Mouse (Mus musculus) kidney, postnatal 25 days (tissue): ENCODE measurements at regions not wholly inside any gene's neighbourhood (a gene's known extent, or its start where the extent isn't known, plus 50 kb on each side); places are given as distances from the start of the nearest gene placed in this dataset.

Experiments
- DNase-seq, 2 experiments: peaks; one replicate each; pipeline ENCODE4 v3.0.0; 2021; ENCODE audit warnings: mixed read lengths in 2 of 2

DNA sequence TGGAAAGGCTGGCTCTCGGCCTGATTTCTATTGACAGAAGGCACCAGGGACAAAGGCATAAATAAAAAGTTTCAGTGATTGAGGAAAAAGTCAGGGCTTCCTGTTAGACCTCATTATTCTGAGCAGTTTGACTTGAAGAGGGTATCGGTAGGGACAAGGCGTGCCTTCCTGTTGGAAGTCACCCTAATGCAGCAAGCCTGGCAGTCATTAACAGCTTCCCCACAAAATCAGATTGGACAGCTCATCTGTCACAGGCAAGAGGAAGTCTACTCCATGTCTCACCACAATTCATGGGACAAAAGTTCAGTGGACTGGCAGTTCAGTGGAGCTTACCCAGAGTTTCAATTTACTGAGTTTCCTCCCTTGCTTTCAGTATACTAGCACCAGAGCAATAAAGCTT is 715.5 kb downstream of the Fam181b start:
- DNase-seq, result peak in 1 of 2 experiments; percentile 34

DNA sequence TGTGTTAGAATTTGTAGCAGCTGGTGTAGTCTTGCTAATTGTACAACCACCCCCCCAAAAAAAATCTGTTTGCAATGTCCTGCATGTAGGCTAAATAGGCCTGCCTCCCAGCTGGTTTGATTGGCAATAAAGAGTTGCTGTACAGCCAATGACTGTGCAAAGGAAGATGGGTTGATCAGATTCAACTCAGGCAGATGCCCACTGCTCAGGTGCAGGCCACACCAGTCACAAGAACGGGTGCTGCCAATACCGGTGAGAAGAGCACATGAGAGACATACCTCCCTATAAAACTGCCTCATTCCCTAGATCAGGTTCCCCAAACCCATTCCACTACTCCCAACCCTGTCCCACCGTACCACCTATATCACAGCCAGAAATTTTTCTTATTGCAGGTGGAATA is 756.0 kb downstream of the Fam181b start:
- DNase-seq, result no peak

DNA sequence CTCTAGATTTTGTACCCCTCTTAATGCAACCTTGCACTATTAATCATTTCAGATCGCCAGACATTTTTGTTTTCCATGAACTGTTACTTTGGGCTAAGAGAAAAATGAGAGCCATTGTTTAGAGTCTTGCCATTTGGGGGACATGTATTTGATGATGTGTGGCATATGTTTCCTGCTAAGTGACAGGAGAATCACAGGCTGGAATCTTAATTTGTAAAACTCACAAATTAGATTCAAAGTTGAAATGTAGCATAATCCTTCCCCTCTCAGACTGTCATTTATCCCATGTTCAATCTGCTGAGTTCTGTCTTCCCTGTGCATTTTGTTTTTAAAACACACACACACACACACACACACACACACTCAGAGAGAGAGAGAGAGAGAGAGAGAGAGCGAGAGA is 756.5 kb downstream of the Fam181b start:
- no peak for DNase-seq

DNA sequence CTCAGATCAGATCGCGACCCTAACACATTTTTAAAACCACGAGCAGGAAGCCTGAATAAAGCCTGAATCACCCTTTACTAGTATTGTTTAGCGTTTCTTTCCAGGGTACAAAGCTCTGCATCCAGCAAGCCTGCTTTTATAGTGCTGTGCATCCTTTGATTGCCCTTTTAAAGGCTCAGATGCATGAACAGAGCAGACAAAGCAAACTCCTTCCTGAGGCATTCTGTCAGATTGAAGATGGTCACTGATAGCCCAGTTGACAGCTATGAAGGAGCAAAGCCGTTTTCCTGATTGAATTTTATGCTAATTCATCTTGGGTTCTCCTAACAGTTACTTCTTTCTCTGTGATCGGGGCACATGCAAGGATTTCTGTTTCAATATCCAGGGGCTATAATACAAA is 775.4 kb downstream of the Fam181b start:
- DNase-seq, result no peak

DNA sequence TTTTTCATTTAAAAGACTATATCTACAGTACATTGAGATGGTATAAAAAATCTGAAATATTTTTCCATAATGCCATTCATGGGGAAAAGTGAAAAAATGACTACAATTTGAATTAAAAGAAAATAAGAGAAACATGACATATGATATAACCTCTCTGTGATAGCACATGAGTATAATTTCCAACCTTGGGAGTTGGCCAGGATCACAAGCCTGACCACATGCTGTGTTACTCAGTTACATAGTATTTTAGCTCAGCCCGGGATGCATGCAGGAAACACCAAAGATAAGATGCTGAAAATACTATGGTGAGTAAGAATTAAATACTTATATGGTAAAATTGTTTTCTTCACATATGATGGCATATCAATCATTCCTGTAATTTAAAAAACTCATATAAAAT is 814.0 kb downstream of the Fam181b start:
- no peak for DNase-seq

DNA sequence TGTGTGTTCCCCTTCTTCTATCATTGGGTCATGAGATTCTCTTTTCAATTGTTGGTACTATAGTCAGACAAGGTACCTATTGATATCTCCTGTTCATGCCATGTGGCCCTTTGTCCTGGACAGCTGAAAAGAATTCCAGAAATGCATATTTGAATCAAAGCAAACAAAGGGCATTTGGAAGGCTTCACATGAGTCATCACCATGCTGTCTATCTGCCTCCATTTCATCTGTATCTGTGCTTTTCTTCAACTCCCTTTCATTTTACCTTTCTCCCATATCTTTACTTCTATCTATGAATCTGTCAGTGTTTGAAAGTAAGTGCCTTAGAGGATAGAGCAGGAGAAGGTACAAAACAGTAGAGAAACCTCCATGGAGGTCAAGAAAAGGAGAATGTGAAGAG is 817.3 kb downstream of the Fam181b start:
- no peak for DNase-seq

- no peak for DNase-seq
Observed at GRCm38 (mm10) chr7:93902770-93903169, 823.1 kb downstream of the Fam181b start.

DNA sequence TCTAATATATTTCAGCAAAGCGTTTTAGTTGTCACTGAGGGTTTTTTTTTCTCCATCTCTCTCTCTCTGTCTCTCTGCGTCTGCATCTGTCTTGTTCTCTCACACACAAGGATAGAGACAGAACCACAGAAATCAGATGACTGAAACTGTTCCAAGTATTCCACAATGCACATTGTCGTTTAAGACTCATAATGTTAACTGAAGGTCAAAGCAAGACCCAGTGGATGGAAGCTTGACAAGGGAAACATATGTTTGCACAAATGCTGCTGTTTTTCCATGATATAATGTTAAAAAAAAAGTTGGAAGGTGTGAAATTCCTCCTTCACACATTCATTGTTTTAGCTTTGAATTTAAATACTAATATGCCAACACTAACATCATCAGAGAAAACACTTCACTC is 857.3 kb downstream of the Fam181b start:
- no peak for DNase-seq

DNA sequence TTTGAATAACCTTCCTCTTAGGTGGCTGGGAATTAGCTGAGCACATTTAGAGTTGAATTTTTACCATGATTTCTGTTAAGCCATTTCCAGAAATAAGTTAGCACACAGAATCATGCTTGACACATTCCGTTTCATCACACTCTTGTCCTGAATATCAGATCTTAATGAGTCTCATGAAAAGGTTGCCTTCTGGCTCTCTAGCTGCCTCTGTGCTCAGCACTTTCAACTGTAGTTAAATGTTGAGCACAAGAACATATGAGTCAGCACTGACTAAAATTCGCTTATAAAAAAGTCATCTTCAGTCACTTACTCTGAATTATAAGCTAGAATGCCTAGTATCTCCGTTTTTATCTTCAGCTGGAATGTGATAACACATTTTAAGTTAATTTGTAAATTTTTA is 902.4 kb downstream of the Fam181b start:
- DNase-seq, result no peak

GRCm38 (mm10) chr7:94002780-94003179 is 923.1 kb downstream of the Fam181b start:
- DNase-seq, result no peak

GRCm38 (mm10) chr7:94042466-94043030 is 962.9 kb downstream of the Fam181b start:
- no peak for DNase-seq

GRCm38 (mm10) chr7:94045428-94045827 is 965.8 kb downstream of the Fam181b start:
- no peak for DNase-seq

DNA sequence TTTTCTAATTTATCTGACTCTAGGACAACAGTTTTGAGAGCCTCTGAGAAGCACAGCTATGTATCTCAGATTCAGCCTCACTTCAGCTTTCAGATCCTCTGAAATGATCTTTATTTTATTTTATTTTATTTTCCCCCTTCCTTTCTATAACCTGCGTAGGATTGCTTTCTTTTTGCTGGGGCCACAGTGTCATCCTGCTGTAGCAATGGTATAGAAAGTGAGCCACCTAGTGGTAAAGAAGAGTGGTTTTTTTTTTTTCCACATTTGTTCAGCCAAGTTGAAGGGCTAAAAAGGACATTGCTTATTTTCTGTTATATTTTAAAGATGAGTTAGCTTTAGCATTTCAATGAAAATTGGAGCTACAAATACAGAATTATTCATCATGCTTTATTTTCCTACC is 966.4 kb downstream of the Fam181b start:
- DNase-seq, result no peak

DNA sequence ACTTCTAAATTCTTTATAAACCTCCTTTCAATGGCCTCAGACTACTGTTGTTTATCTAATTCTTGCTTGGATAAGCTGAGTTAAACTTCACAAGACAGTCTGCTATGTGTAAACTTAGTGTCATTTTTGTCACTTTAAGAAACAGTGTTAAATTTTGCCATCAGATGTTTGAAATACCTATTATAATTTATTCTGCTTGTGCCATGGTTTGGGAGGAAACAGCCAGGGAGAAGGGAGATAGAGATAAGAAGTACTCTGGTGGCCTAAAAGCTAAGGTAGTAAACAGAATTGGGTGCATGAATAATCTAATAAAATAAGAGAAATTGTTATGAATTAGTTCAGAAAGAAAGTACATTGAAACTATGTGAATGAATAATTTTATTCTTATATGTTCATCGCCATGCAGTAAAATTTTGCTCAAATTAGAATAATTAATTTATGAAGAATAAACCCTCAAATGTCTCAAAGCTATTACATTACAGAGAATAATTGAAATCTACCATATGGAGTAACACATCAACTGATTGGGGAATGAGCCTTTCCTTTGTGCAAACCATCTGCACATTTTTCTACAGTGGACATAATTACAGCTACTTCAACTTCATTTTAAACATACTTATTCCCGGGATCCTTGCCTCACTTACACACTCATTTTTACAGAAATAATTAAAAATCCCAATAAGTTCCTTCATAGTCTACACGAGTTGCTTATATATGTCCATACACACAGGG is 982.3 kb downstream of the Fam181b start:
- no peak for DNase-seq
